Mouse (Mus musculus) megakaryocyte, embryonic 14.5 days (primary cell): Measurements from ENCODE around the gene Cntln.

Experiments
- FLI1 ChIP-seq: IDR thresholded peaks from 2 replicates; pipeline ENCODE4 v1.6.1; 2012; ENCODE audit warnings: low read length, inconsistent platforms, mixed read lengths
- GATA1 ChIP-seq: IDR thresholded peaks from 3 replicates; pipeline ENCODE4 v1.6.1; 2012; ENCODE audit warnings: mixed read lengths, low read length, inconsistent platforms, borderline replicate concordance

DNA sequence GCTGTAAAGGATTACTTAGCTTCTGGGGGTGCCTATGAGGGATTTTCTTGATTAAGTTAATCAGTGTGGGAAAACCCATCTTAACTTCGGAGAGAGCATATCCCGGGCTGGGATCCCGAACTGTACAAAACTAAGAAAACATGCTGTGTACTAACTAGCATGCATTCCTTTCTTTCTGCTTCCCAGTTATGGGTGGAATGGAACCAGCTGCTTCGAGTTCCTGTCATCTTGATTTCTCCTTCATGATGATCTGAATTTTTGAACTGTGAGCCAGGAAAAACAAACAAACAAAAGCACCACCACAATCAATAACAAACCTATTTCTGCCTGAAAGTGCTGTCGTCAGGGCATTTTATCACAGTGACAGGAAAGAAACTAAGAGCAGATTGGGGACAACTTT lies 265.6 kb downstream of the Cntln start:
- TF ChIP-seq GATA1: no peak
- TF ChIP-seq FLI1: no peak
